Mouse (Mus musculus): ENCODE measurements around the gene Ghr. TPM values are rescaled to one million over a fixed set of nuclear protein-coding genes. Genes with fewer than 3 reads are reported as not detected.
A peak's percentile ranks its signal among the peaks of the same experiment; 100 is the strongest.

The Ghr gene
- polyA plus RNA-seq, 1 experiment from 2014 or later, result 7.6 TPM

- 71% methylated on average over 9 of the region's 9 CpGs for WGBS
- H3K9me3 ChIP-seq (replicated peaks; ENCODE audit: control insufficient read depth, low read length, poor library complexity, severe bottlenecking), result no peaks in the 10 kb centered on the region
- no peak overlapping the region for H3K9ac ChIP-seq (ENCODE audit: low read depth, low read length)
- no peak overlapping the region for H3K4me3 ChIP-seq (ENCODE audit: low read depth, low read length)
- H3K4me2 ChIP-seq (ENCODE audit: low read length), result no peak overlapping the region
- no peak overlapping the region for H3K27ac ChIP-seq (ENCODE audit: low read length)
- no peaks in the 10 kb centered on the region for H3K4me1 ChIP-seq (ENCODE audit: control insufficient read depth, insufficient read depth, low read length)
- no peaks in the 10 kb centered on the region for H3K27me3 ChIP-seq (ENCODE audit: control insufficient read depth, insufficient read depth, low read depth, low read length)
- ATAC-seq, result no peak
- no peaks in the 10 kb centered on the region for H3K36me3 ChIP-seq (ENCODE audit: control insufficient read depth, insufficient read depth, low read length)
These were observed 263.4 kb downstream of the Ghr start for GRCm38 (mm10) chr15:3319929-3320328.

- H3K27me3 ChIP-seq (ENCODE audit: control insufficient read depth, insufficient read depth, low read depth, low read length), result no peaks in the 10 kb centered on the region
- no peak overlapping the region for H3K4me2 ChIP-seq (ENCODE audit: low read length)
- whole genome bisulfite sequencing, result 78% methylated on average over 2 of the region's 2 CpGs
- no peaks in the 10 kb centered on the region for H3K36me3 ChIP-seq (ENCODE audit: control insufficient read depth, insufficient read depth, low read length)
- no peak overlapping the region for H3K9ac ChIP-seq (ENCODE audit: low read depth, low read length)
- no peak for ATAC-seq
- no peaks in the 10 kb centered on the region for H3K9me3 ChIP-seq (replicated peaks; ENCODE audit: control insufficient read depth, low read length, poor library complexity, severe bottlenecking)
- H3K27ac ChIP-seq (ENCODE audit: low read length), result no peak overlapping the region
- no peaks in the 10 kb centered on the region for H3K4me1 ChIP-seq (ENCODE audit: control insufficient read depth, insufficient read depth, low read length)
- no peak overlapping the region for H3K4me3 ChIP-seq (ENCODE audit: low read depth, low read length)
These were observed 266.7 kb downstream of the Ghr start for GRCm38 (mm10) chr15:3316617-3317016.

GRCm38 (mm10) chr15:3312937-3313336 is 270.4 kb downstream of the Ghr start:
- no peak overlapping the region for H3K4me3 ChIP-seq (ENCODE audit: low read depth, low read length)
- H3K27ac ChIP-seq (ENCODE audit: low read length), result no peak overlapping the region
- H3K9ac ChIP-seq (ENCODE audit: low read depth, low read length), result no peak overlapping the region
- H3K9me3 ChIP-seq (replicated peaks; ENCODE audit: control insufficient read depth, low read length, poor library complexity, severe bottlenecking), result no peaks in the 10 kb centered on the region
- no peaks in the 10 kb centered on the region for H3K36me3 ChIP-seq (ENCODE audit: control insufficient read depth, insufficient read depth, low read length)
- no peak overlapping the region for H3K4me2 ChIP-seq (ENCODE audit: low read length)
- no peak for ATAC-seq
- H3K4me1 ChIP-seq (ENCODE audit: control insufficient read depth, insufficient read depth, low read length), result no peaks in the 10 kb centered on the region
- no peaks in the 10 kb centered on the region for H3K27me3 ChIP-seq (ENCODE audit: control insufficient read depth, insufficient read depth, low read depth, low read length)

GRCm38 (mm10) chr15:3309856-3310255 is 273.4 kb downstream of the Ghr start:
- Histone ChIP-seq H3K4me3 (ENCODE audit: low read depth, low read length) (no peak overlapping the region), H3K4me2 (ENCODE audit: low read length) (no peak overlapping the region), H3K27me3 (ENCODE audit: control insufficient read depth, insufficient read depth, low read depth, low read length) (no peaks in the 10 kb centered on the region), H3K36me3 (ENCODE audit: control insufficient read depth, insufficient read depth, low read length) (no peaks in the 10 kb centered on the region), H3K27ac (ENCODE audit: low read length) (no peak overlapping the region), H3K9ac (ENCODE audit: low read depth, low read length) (no peak overlapping the region), H3K9me3 (replicated peaks; ENCODE audit: control insufficient read depth, low read length, poor library complexity, severe bottlenecking) (no peaks in the 10 kb centered on the region), H3K4me1 (ENCODE audit: control insufficient read depth, insufficient read depth, low read length) (no peaks in the 10 kb centered on the region)
- no peak for ATAC-seq
- 87% methylated on average over 3 of the region's 3 CpGs for WGBS

- no peak for ATAC-seq
- WGBS, result 94% methylated on average over 12 of the region's 12 CpGs
- no peak within 1 kb of the TSS for H3K4me3 ChIP-seq (ENCODE audit: low read depth, low read length)
- no peaks in the 10 kb centered on the region for H3K9me3 ChIP-seq (replicated peaks; ENCODE audit: control insufficient read depth, low read length, poor library complexity, severe bottlenecking)
- no peak within 1 kb of the TSS for H3K27ac ChIP-seq (ENCODE audit: low read length)
- H3K4me2 ChIP-seq (ENCODE audit: low read length), result no peak within 1 kb of the TSS
- H3K4me1 ChIP-seq (ENCODE audit: control insufficient read depth, insufficient read depth, low read length), result no peaks in the 10 kb centered on the region
- no peaks in the 10 kb centered on the region for H3K36me3 ChIP-seq (ENCODE audit: control insufficient read depth, insufficient read depth, low read length)
- no peaks in the 10 kb centered on the region for H3K27me3 ChIP-seq (ENCODE audit: control insufficient read depth, insufficient read depth, low read depth, low read length)
- no peak within 1 kb of the TSS for H3K9ac ChIP-seq (ENCODE audit: low read depth, low read length)
These were observed 279.9 kb downstream of the Ghr start, which contains the start of gene Ccdc152 for GRCm38 (mm10) chr15:3303426-3303825. Gene Ccdc152, minus strand, starts transcription at chr15:3303526.

GRCm38 (mm10) chr15:3300361-3301100 is 282.8 kb downstream of the Ghr start:
- Histone ChIP-seq H3K27ac (ENCODE audit: low read length) (no peak overlapping the region), H3K9me3 (replicated peaks; ENCODE audit: control insufficient read depth, low read length, poor library complexity, severe bottlenecking) (no peaks in the 10 kb centered on the region), H3K36me3 (ENCODE audit: control insufficient read depth, insufficient read depth, low read length) (no peaks in the 10 kb centered on the region), H3K4me1 (ENCODE audit: control insufficient read depth, insufficient read depth, low read length) (no peaks in the 10 kb centered on the region), H3K4me2 (ENCODE audit: low read length) (no peak overlapping the region), H3K4me3 (ENCODE audit: low read depth, low read length) (no peak overlapping the region), H3K9ac (ENCODE audit: low read depth, low read length) (no peak overlapping the region), H3K27me3 (ENCODE audit: control insufficient read depth, insufficient read depth, low read depth, low read length) (no peaks in the 10 kb centered on the region)
- WGBS, result 79% methylated on average over 4 of the region's 4 CpGs
- no peak for ATAC-seq

GRCm38 (mm10) chr15:3297615-3298014 is 285.7 kb downstream of the Ghr start:
- H3K4me2 ChIP-seq (ENCODE audit: low read length), result no peak overlapping the region
- H3K4me1 ChIP-seq (ENCODE audit: control insufficient read depth, insufficient read depth, low read length), result no peaks in the 10 kb centered on the region
- H3K27ac ChIP-seq (ENCODE audit: low read length), result no peak overlapping the region
- H3K27me3 ChIP-seq (ENCODE audit: control insufficient read depth, insufficient read depth, low read depth, low read length), result no peaks in the 10 kb centered on the region
- no peak for ATAC-seq
- no peak overlapping the region for H3K4me3 ChIP-seq (ENCODE audit: low read depth, low read length)
- H3K9ac ChIP-seq (ENCODE audit: low read depth, low read length), result no peak overlapping the region
- H3K36me3 ChIP-seq (ENCODE audit: control insufficient read depth, insufficient read depth, low read length), result no peaks in the 10 kb centered on the region
- WGBS, result 83% methylated on average over 8 of the region's 8 CpGs
- H3K9me3 ChIP-seq (replicated peaks; ENCODE audit: control insufficient read depth, low read length, poor library complexity, severe bottlenecking), result no peaks in the 10 kb centered on the region

- Histone ChIP-seq H3K4me3 (ENCODE audit: low read depth, low read length) (no peak overlapping the region), H3K4me1 (ENCODE audit: control insufficient read depth, insufficient read depth, low read length) (no peaks in the 10 kb centered on the region), H3K9me3 (replicated peaks; ENCODE audit: control insufficient read depth, low read length, poor library complexity, severe bottlenecking) (no peaks in the 10 kb centered on the region), H3K9ac (ENCODE audit: low read depth, low read length) (no peak overlapping the region), H3K4me2 (ENCODE audit: low read length) (no peak overlapping the region), H3K36me3 (ENCODE audit: control insufficient read depth, insufficient read depth, low read length) (no peaks in the 10 kb centered on the region), H3K27ac (ENCODE audit: low read length) (no peak overlapping the region), H3K27me3 (ENCODE audit: control insufficient read depth, insufficient read depth, low read depth, low read length) (no peaks in the 10 kb centered on the region)
- WGBS, result 74% methylated on average over 1 of the region's 1 CpGs
- 0 out of 2 replicates have a peak, but pooled peaks have one; percentile 32 for ATAC-seq
These were observed 287.3 kb downstream of the Ghr start for GRCm38 (mm10) chr15:3295986-3296385.

GRCm38 (mm10) chr15:3293477-3293876 is 289.8 kb downstream of the Ghr start:
- Histone ChIP-seq H3K4me3 (ENCODE audit: low read depth, low read length) (no peak overlapping the region), H3K9me3 (replicated peaks; ENCODE audit: control insufficient read depth, low read length, poor library complexity, severe bottlenecking) (no peaks in the 10 kb centered on the region), H3K27me3 (ENCODE audit: control insufficient read depth, insufficient read depth, low read depth, low read length) (no peaks in the 10 kb centered on the region), H3K27ac (ENCODE audit: low read length) (no peak overlapping the region), H3K36me3 (ENCODE audit: control insufficient read depth, insufficient read depth, low read length) (no peaks in the 10 kb centered on the region), H3K4me2 (ENCODE audit: low read length) (no peak overlapping the region), H3K9ac (ENCODE audit: low read depth, low read length) (no peak overlapping the region), H3K4me1 (ENCODE audit: control insufficient read depth, insufficient read depth, low read length) (no peaks in the 10 kb centered on the region)
- no peak for ATAC-seq
- 63% methylated on average over 1 of the region's 1 CpGs for WGBS
